Mouse (Mus musculus): ENCODE results near the gene Fbxo47.

Gene Fbxo47

GRCm38 (mm10) chr11:97819923-97820322 lies 64.0 kb downstream of the Fbxo47 start:
- in situ Hi-C loops (cut with MboI; ENCODE audit: low pct_unique_long_range_greater_than_20kb in 1 of 2, low sequenced_read_pairs in 2 of 2, unreplicated experiment in 1 of 2), result no loop called here

GRCm38 (mm10) chr11:97819102-97819501 lies 64.9 kb downstream of the Fbxo47 start:
- in situ Hi-C loops (cut with MboI; ENCODE audit: low pct_unique_long_range_greater_than_20kb in 1 of 2, low sequenced_read_pairs in 2 of 2, unreplicated experiment in 1 of 2), result no loop called here

GRCm38 (mm10) chr11:97818571-97818970 lies 65.4 kb downstream of the Fbxo47 start:
- in situ Hi-C loops (cut with MboI; ENCODE audit: low pct_unique_long_range_greater_than_20kb in 1 of 2, low sequenced_read_pairs in 2 of 2, unreplicated experiment in 1 of 2), result no loop called here

GRCm38 (mm10) chr11:97818003-97818402 lies 66.0 kb downstream of the Fbxo47 start:
- in situ Hi-C loops (cut with MboI; ENCODE audit: low pct_unique_long_range_greater_than_20kb in 1 of 2, low sequenced_read_pairs in 2 of 2, unreplicated experiment in 1 of 2), result no loop called here

GRCm38 (mm10) chr11:97817379-97817778 lies 66.6 kb downstream of the Fbxo47 start:
- in situ Hi-C loops (cut with MboI; ENCODE audit: low pct_unique_long_range_greater_than_20kb in 1 of 2, low sequenced_read_pairs in 2 of 2, unreplicated experiment in 1 of 2), result no loop called here

GRCm38 (mm10) chr11:97816916-97817315 lies 67.0 kb downstream of the Fbxo47 start:
- in situ Hi-C loops (cut with MboI; ENCODE audit: low pct_unique_long_range_greater_than_20kb in 1 of 2, low sequenced_read_pairs in 2 of 2, unreplicated experiment in 1 of 2), result no loop called here

GRCm38 (mm10) chr11:97816176-97816575 lies 67.8 kb downstream of the Fbxo47 start:
- in situ Hi-C loops (cut with MboI; ENCODE audit: low pct_unique_long_range_greater_than_20kb in 1 of 2, low sequenced_read_pairs in 2 of 2, unreplicated experiment in 1 of 2), result no loop called here

- in situ Hi-C loops (cut with MboI; ENCODE audit: low pct_unique_long_range_greater_than_20kb in 1 of 2, low sequenced_read_pairs in 2 of 2, unreplicated experiment in 1 of 2), result no loop called here
Measured at GRCm38 (mm10) chr11:97815736-97816135, 68.2 kb downstream of the Fbxo47 start.

- in situ Hi-C loops (cut with MboI; ENCODE audit: low pct_unique_long_range_greater_than_20kb in 1 of 2, low sequenced_read_pairs in 2 of 2, unreplicated experiment in 1 of 2), result no loop called here
Measured at GRCm38 (mm10) chr11:97813746-97814515, 70.0 kb downstream of the Fbxo47 start.

GRCm38 (mm10) chr11:97813085-97813484 lies 70.9 kb downstream of the Fbxo47 start:
- in situ Hi-C loops (cut with MboI; ENCODE audit: low pct_unique_long_range_greater_than_20kb in 1 of 2, low sequenced_read_pairs in 2 of 2, unreplicated experiment in 1 of 2), result no loop called here

GRCm38 (mm10) chr11:97812491-97812921 lies 71.4 kb downstream of the Fbxo47 start:
- in situ Hi-C loops (cut with MboI; ENCODE audit: low pct_unique_long_range_greater_than_20kb in 1 of 2, low sequenced_read_pairs in 2 of 2, unreplicated experiment in 1 of 2), result no loop called here

- in situ Hi-C loops (cut with MboI; ENCODE audit: low pct_unique_long_range_greater_than_20kb in 1 of 2, low sequenced_read_pairs in 2 of 2, unreplicated experiment in 1 of 2), result no loop called here
Measured at GRCm38 (mm10) chr11:97811569-97812362, 72.2 kb downstream of the Fbxo47 start.

GRCm38 (mm10) chr11:97810970-97811369 lies 73.0 kb downstream of the Fbxo47 start:
- in situ Hi-C loops (cut with MboI; ENCODE audit: low pct_unique_long_range_greater_than_20kb in 1 of 2, low sequenced_read_pairs in 2 of 2, unreplicated experiment in 1 of 2), result no loop called here

GRCm38 (mm10) chr11:97810356-97810755 lies 73.6 kb downstream of the Fbxo47 start:
- in situ Hi-C loops (cut with MboI; ENCODE audit: low pct_unique_long_range_greater_than_20kb in 1 of 2, low sequenced_read_pairs in 2 of 2, unreplicated experiment in 1 of 2), result no loop called here

GRCm38 (mm10) chr11:97809235-97810121 lies 74.5 kb downstream of the Fbxo47 start:
- in situ Hi-C loops (cut with MboI; ENCODE audit: low pct_unique_long_range_greater_than_20kb in 1 of 2, low sequenced_read_pairs in 2 of 2, unreplicated experiment in 1 of 2), result no loop called here

- in situ Hi-C loops (cut with MboI; ENCODE audit: low pct_unique_long_range_greater_than_20kb in 1 of 2, low sequenced_read_pairs in 2 of 2, unreplicated experiment in 1 of 2), result no loop called here
Measured at GRCm38 (mm10) chr11:97808621-97809234, 75.2 kb downstream of the Fbxo47 start.

GRCm38 (mm10) chr11:97808093-97808492 lies 75.9 kb downstream of the Fbxo47 start:
- in situ Hi-C loops (cut with MboI; ENCODE audit: low pct_unique_long_range_greater_than_20kb in 1 of 2, low sequenced_read_pairs in 2 of 2, unreplicated experiment in 1 of 2), result no loop called here

GRCm38 (mm10) chr11:97807626-97808025 lies 76.3 kb downstream of the Fbxo47 start:
- in situ Hi-C loops (cut with MboI; ENCODE audit: low pct_unique_long_range_greater_than_20kb in 1 of 2, low sequenced_read_pairs in 2 of 2, unreplicated experiment in 1 of 2), result no loop called here

Measured in mouse embryonic stem cell (cell line).